Mouse (Mus musculus) heart, embryonic 16.5 days (tissue): ENCODE measurements around the gene Zeb2. TPM values are rescaled to one million over a fixed set of nuclear protein-coding genes. Genes with fewer than 3 reads are reported as not detected.

ENCODE experiments used
- ATAC-seq: fragments of 200-750 bp; cut with Nextera tagmentation; replicated peaks from 2 replicates; pipeline ENCODE4 v1.8.0; 2017; ENCODE audit warnings: moderate number of reproducible peaks; ENCODE audit not compliant: insufficient read depth, low FRiP score; ENCODE audit errors: extremely low read depth
- H3K27ac ChIP-seq: fragments of 300-500 bp; sonication (generic); 2 replicates; pipeline ENCODE4 v1.5.1; 2014; ENCODE audit warnings: mild to moderate bottlenecking, low read length, control low read depth, moderate library complexity
- H3K27me3 ChIP-seq: fragments of 300-500 bp; sonication (generic); 2 replicates; pipeline ENCODE4 v1.6.1; 2014; ENCODE audit warnings: low read length, mixed read lengths; ENCODE audit not compliant: control insufficient read depth, insufficient read depth
- H3K36me3 ChIP-seq: fragments of 300-500 bp; sonication (generic); 2 replicates; pipeline ENCODE4 v1.6.1; 2014; ENCODE audit not compliant: control insufficient read depth, insufficient read depth
- H3K4me1 ChIP-seq: fragments of 300-500 bp; sonication (generic); 2 replicates; pipeline ENCODE4 v1.6.1; 2014; ENCODE audit warnings: low read length, mixed read lengths; ENCODE audit not compliant: control insufficient read depth, insufficient read depth
- H3K4me2 ChIP-seq: fragments of 300-500 bp; sonication (generic); 2 replicates; pipeline ENCODE4 v1.6.1; 2014; ENCODE audit warnings: low read depth, mild to moderate bottlenecking, control low read depth, low read length
- H3K4me3 ChIP-seq: fragments of 300-500 bp; sonication (generic); 2 replicates; pipeline ENCODE4 v1.5.1; 2014; ENCODE audit warnings: mild to moderate bottlenecking, control low read depth, low read length
- H3K9ac ChIP-seq: fragments of 300-500 bp; sonication (generic); 2 replicates; pipeline ENCODE4 v1.6.1; 2014; ENCODE audit warnings: low read length, control low read depth
- H3K9me3 ChIP-seq: fragments of 300-500 bp; sonication (generic); replicated peaks from 2 replicates; pipeline ENCODE4 v1.6.1; 2016; ENCODE audit warnings: low read length; ENCODE audit not compliant: control insufficient read depth
- WGBS: fragments of 180-500 bp; shearing (Covaris S2); extraction: QIAGEN DNeasy Blood & Tissue Kit; methylation state at CpG from one replicate; pipeline ENCODE4 v1.1.7; 2014; 5-methylcytosine and 5-hydroxymethylcytosine counted together
- polyA plus RNA-seq: library from polyadenylated mRNA; unstranded; fragments of >200 nt; fragmentation: Nextera tagmentation; extraction: Ambion mirVana; gene quantifications from 2 replicates; pipeline ENCODE4 v1.2.1, GENCODE M21; 2015

Zeb2 gene
- polyA plus RNA-seq, 1 experiment from 2014 or later: 19.9 TPM

GRCm38 (mm10) chr2:45056856-45057562 is 60.2 kb downstream of the Zeb2 start:
- Histone ChIP-seq H3K4me3 (no peak overlapping the region), H3K4me1 (peaks cover 38% of the 10 kb centered on the region), H3K27ac (no peak overlapping the region), H3K36me3 (no peaks in the 10 kb centered on the region), H3K4me2 (no peak overlapping the region), H3K9ac (no peak overlapping the region), H3K27me3 (no peaks in the 10 kb centered on the region), H3K9me3 (no peaks in the 10 kb centered on the region)
- ATAC-seq: no peak
- WGBS: 61% methylated on average over 10 of the region's 10 CpGs

DNA sequence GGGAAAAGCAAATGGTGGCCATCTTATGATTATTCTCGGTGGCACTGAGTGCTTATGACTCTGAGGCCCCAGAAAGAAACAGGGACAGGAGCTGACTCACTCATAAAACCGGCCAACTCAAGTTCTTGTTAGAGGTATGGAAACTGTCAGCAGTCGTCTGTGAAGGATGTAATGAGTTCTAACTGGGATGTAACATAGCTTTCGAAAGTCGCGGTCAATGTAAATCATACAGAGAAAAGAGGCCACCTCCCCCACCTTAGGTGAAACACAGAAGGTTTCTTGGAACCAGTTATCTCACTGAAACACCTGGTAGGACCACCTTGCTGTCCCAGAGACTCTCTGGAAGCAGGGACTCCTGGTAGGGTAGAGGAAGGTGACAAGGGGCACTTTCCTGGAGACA is 61.3 kb downstream of the Zeb2 start:
- WGBS: 48% methylated on average over 6 of the region's 6 CpGs
- no peak overlapping the region for H3K27ac ChIP-seq

DNA sequence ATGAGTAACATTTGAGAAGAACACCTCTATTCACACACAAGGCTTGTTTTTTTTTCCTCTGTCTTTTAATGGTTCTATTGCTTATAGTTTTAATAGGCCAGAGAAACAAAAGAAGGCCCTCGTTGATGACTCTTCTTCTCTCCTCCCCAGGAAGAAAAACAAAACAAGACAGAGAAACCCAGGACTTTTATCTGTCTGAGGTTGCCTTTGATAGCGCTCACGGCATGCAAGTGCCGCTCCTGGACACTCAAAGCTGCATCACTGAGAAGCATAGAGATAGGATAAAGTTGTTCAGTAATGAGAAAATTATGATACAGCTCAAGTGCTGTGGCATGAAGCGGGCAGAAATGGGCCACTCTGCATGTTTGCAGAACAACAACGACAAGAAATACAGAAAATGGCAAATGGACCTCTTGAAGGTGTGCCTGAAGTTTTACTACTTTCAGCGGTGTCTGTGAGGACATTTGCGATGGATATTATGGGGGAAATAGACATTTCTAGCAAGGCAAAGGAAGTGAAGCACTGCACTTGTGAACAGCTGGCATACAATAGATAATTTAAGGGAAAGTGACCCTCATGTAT is 62.1 kb downstream of the Zeb2 start:
- 53% methylated on average over 8 of the region's 8 CpGs for WGBS
- no peak overlapping the region for H3K9ac ChIP-seq
- H3K4me3 ChIP-seq: no peak overlapping the region
- H3K27ac ChIP-seq: peak overlapping the region; percentile 9; the same call in 1 of the 2 replicates
- ATAC-seq: no peak
- no peaks in the 10 kb centered on the region for H3K36me3 ChIP-seq
- H3K4me2 ChIP-seq: no peak overlapping the region
- no peaks in the 10 kb centered on the region for H3K27me3 ChIP-seq
- peaks cover 30% of the 10 kb centered on the region for H3K4me1 ChIP-seq
- H3K9me3 ChIP-seq: no peaks in the 10 kb centered on the region

More for the DNA sequence above, 61.3 kb downstream of the Zeb2 start:
- no peaks in the 10 kb centered on the region for H3K9me3 ChIP-seq
- no peaks in the 10 kb centered on the region for H3K27me3 ChIP-seq
- H3K4me3 ChIP-seq: no peak overlapping the region
- no peak for ATAC-seq
- no peak overlapping the region for H3K4me2 ChIP-seq
- no peaks in the 10 kb centered on the region for H3K36me3 ChIP-seq
- peaks cover 31% of the 10 kb centered on the region for H3K4me1 ChIP-seq
- H3K9ac ChIP-seq: no peak overlapping the region

DNA sequence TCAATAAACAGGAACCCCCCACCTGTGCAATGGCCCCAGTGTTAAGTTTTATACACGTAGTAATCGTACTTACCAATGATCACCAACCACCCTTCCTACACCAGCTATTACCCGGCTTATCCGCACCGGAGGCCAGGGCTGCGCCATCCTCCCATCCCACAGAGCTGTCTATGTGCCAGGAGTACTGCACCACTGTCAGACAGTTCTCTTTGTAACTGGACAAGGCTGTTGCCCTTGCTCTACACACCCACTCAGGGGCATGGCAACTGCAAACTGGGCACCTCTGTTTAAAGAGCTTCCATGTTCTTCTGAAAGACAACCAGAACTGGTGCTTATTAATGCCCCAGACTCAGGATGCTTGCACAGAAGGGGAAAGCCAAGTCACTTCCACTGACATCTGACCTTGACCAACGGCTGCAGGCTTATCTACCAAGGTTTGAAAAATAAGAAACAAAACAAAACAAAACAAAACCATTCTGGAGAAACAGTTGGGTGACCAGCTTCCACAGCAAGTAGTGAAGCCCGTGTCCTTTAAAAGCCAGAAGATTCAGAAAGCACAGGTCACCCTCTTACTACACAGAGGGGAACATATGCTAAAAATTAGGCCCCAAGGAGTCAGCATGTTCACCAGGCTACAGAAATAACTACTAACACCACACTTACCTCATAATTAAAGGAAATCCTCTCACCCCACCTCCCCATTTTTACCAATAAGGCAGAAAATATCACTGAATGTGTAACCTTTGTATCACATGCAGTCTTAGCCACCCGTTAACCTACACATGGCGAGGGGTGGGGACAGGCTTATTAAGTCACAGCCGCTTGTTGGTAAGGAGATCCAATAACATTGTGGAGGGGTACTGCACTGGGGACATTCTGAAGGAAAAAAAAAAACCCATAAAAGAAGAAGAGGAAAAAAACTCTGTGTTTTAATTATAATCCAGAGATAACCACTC is 62.8 kb downstream of the Zeb2 start:
- no peaks in the 10 kb centered on the region for H3K36me3 ChIP-seq
- H3K27ac ChIP-seq: peak overlapping the region; percentile 2; the same call in 1 of the 2 replicates
- peaks cover 30% of the 10 kb centered on the region for H3K4me1 ChIP-seq
- no peaks in the 10 kb centered on the region for H3K9me3 ChIP-seq
- H3K4me3 ChIP-seq: no peak overlapping the region
- WGBS: 83% methylated on average over 11 of the region's 11 CpGs
- 0 out of 2 replicates have a peak, but pooled peaks have one; percentile 45 for ATAC-seq
- H3K4me2 ChIP-seq: no peak overlapping the region
- H3K9ac ChIP-seq: no peak overlapping the region
- H3K27me3 ChIP-seq: no peaks in the 10 kb centered on the region

- Histone ChIP-seq H3K27me3 (no peaks in the 10 kb centered on the region), H3K9me3 (no peaks in the 10 kb centered on the region), H3K4me3 (no peak overlapping the region), H3K4me2 (no peak overlapping the region), H3K4me1 (peaks cover 30% of the 10 kb centered on the region), H3K36me3 (no peaks in the 10 kb centered on the region), H3K27ac (0 out of 2 replicates have a peak overlapping the region, but pooled peaks have one; percentile 11), H3K9ac (no peak overlapping the region)
- no peak for ATAC-seq
- WGBS: 60% methylated on average over 4 of the region's 4 CpGs
Observed at GRCm38 (mm10) chr2:45052587-45052986, 64.6 kb downstream of the Zeb2 start.

DNA sequence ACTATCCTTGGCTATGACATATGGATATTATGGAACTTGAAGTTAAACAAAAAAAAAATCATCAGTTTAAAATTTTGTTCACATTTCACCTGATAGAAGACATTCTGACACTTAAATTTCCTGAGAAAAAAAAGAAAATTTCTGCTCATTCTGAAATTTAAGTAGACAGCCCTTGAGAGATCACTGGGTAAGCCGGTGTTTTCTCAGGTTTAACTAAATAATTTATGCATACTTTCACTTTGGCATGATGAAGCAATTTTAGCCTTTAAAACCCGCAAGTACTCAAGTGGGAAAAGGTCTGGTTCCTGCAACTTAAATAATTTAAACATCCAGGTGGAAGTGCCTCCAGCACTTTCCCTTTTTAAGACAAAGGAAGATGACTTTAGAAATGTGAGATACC is 65.9 kb downstream of the Zeb2 start:
- H3K4me1 ChIP-seq: peaks cover 26% of the 10 kb centered on the region
- no peak for ATAC-seq
- no peak overlapping the region for H3K4me3 ChIP-seq
- H3K4me2 ChIP-seq: no peak overlapping the region
- no peaks in the 10 kb centered on the region for H3K36me3 ChIP-seq
- no peaks in the 10 kb centered on the region for H3K27me3 ChIP-seq
- H3K9me3 ChIP-seq: no peaks in the 10 kb centered on the region
- no peak overlapping the region for H3K27ac ChIP-seq
- 73% methylated on average over 2 of the region's 2 CpGs for WGBS
- H3K9ac ChIP-seq: no peak overlapping the region

- peaks cover 20% of the 10 kb centered on the region for H3K4me1 ChIP-seq
- no peak overlapping the region for H3K27ac ChIP-seq
- 75% methylated on average over 4 of the region's 4 CpGs for WGBS
- no peak overlapping the region for H3K9ac ChIP-seq
- H3K9me3 ChIP-seq: no peaks in the 10 kb centered on the region
- H3K27me3 ChIP-seq: no peaks in the 10 kb centered on the region
- H3K4me2 ChIP-seq: no peak overlapping the region
- H3K36me3 ChIP-seq: no peaks in the 10 kb centered on the region
- ATAC-seq: no peak
- H3K4me3 ChIP-seq: no peak overlapping the region
Observed at GRCm38 (mm10) chr2:45049923-45050322, 67.3 kb downstream of the Zeb2 start.

GRCm38 (mm10) chr2:45049279-45049678 is 67.9 kb downstream of the Zeb2 start:
- Histone ChIP-seq H3K4me3 (no peak overlapping the region), H3K9ac (no peak overlapping the region), H3K4me2 (no peak overlapping the region), H3K27me3 (no peaks in the 10 kb centered on the region), H3K36me3 (no peaks in the 10 kb centered on the region), H3K27ac (no peak overlapping the region), H3K4me1 (peaks cover 22% of the 10 kb centered on the region), H3K9me3 (no peaks in the 10 kb centered on the region)
- WGBS: 41% methylated on average over 2 of the region's 2 CpGs
- no peak for ATAC-seq
